Mouse (Mus musculus): Measurements from ENCODE around the gene Gm21775. TPM values are rescaled to one million over a fixed set of nuclear protein-coding genes. Genes with fewer than 3 reads are reported as not detected.
"Not testable (repeated sequence)": the region's sequence is repeated elsewhere in the genome, so short reads cannot be mapped to it uniquely, and the experiment has no call there.

Gm21775 gene
- not detected in 2 replicates for polyA plus RNA-seq (2012)

- TF ChIP-seq GATA1 (IDR thresholded peaks at IDR 0.05; ENCODE audit: low read length), result not testable (repeated sequence)
These were observed at the start of gene Gm21775 for GRCm38 (mm10) chrY:10553153-10553552. Gm21775 (plus strand) TSS chrY:10553453.

GRCm38 (mm10) chrY:10535942-10536341 is 17.3 kb upstream of the Gm21775 start, which contains the start of gene Gm20737:
Gm20737 (minus strand) TSS chrY:10536042.
- not testable (repeated sequence) for TF ChIP-seq GATA1 (IDR thresholded peaks at IDR 0.05; ENCODE audit: low read length)

Other genes starting within 250 kb of the Gm21775 start
- gene Gm20834, start 228.9 kb upstream of the Gm21775 start, polyA plus RNA-seq (2012), result not detected in 2 replicates
- gene Gm28510, start 140.7 kb upstream of the Gm21775 start, polyA plus RNA-seq (2012), result not detected in 2 replicates
- not detected in 2 replicates for gene Gm20737, start 17.4 kb upstream of the Gm21775 start, polyA plus RNA-seq (2012)
- gene Gm21900, start 62.9 kb downstream of the Gm21775 start, polyA plus RNA-seq (2012), result not detected in 2 replicates
- not detected in 2 replicates for gene Gm20777, start 199.0 kb downstream of the Gm21775 start, polyA plus RNA-seq (2012)

All from G1E-ER4 (cell line).